Comparison of ENCODE assay signal across 25 mouse cellular contexts in the genomic region with DNA sequence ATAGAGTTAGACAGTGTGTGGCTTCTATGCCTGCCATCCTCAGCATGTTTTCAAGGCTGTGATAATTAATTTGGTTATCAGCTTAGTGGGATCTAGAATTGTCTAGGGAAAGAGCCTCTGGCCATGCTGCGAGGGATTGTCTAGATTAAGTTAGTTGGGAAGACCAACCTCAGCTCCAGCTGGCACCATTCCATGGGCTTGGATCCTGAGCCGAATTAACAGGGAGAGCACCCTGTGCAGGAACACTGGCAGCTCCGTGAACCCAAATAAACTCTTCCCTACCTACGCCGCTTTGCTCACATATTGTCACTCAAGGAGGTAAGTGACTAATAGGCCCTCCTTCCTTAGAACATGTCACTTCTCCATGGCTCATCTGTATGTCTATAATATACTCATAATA.
DNase-seq lines count a peak whose midpoint lies in the region; ATAC-seq and TF ChIP-seq lines count a peak whose summit lies in the region.
"Had no signal": no experiment of that assay in that cellular context is flagged by ENCODE, and none has a peak within 500 bp of the region (broad histone marks: within the 10 kb centered on the region; RNA-seq: fewer than 3 reads in every experiment).

No protein-coding gene starts in this region.

- H3K27me3 ChIP-seq in neural tube, embryonic 15.5 days (replicated peaks), result no peaks in the 10 kb centered on the region
- H3K27me3 ChIP-seq: CH12.LX; embryonic facial prominence, embryonic 12.5 days; forebrain, embryonic 12.5 days; heart, embryonic 13.5 days; hindbrain, embryonic 15.5 days; liver, embryonic 13.5 days; neural tube, embryonic 12.5 days had no signal

- H3K4me3 ChIP-seq in gastrocnemius, adult 2 months, result no peak overlapping the region
- H3K4me3 ChIP-seq in layer of hippocampus, adult 2 months, result no peak overlapping the region
- no peak overlapping the region for H3K4me3 ChIP-seq in neural tube, embryonic 15.5 days (replicated peaks)
- H3K4me3 ChIP-seq: embryonic facial prominence, embryonic 12.5 days; forebrain, embryonic 12.5 days; heart, embryonic 13.5 days; hindbrain, embryonic 15.5 days; liver, embryonic 13.5 days; neural tube, embryonic 12.5 days had no signal

- no peak overlapping the region for H3K9ac ChIP-seq in neural tube, embryonic 15.5 days (replicated peaks)
- H3K9ac ChIP-seq: embryonic facial prominence, embryonic 12.5 days; forebrain, embryonic 12.5 days; heart, embryonic 13.5 days; hindbrain, embryonic 15.5 days; liver, embryonic 13.5 days; lung, embryonic 14.5 days; neural tube, embryonic 12.5 days had no signal

- ATAC-seq in neural tube, embryonic 15.5 days (ENCODE audit: low FRiP score), result no peak

- intact Hi-C loops in gastrocnemius, adult 2 months (cut with DNase I), result no loop called here

- no peak overlapping the region for H3K27ac ChIP-seq in gastrocnemius, adult 2 months
- peak overlapping the region; percentile 49; the same call in 1 of the 2 replicates for H3K27ac ChIP-seq in layer of hippocampus, adult 2 months
- H3K27ac ChIP-seq in neural tube, embryonic 15.5 days (replicated peaks), result no peak overlapping the region
- H3K27ac ChIP-seq: embryonic facial prominence, embryonic 12.5 days; forebrain, embryonic 12.5 days; heart, embryonic 13.5 days; hindbrain, embryonic 15.5 days; liver, embryonic 13.5 days; neural tube, embryonic 12.5 days had no signal

- no peaks in the 10 kb centered on the region for H3K4me1 ChIP-seq in neural tube, embryonic 15.5 days
- H3K4me1 ChIP-seq: embryonic facial prominence, embryonic 12.5 days; hindbrain, embryonic 15.5 days; neural tube, embryonic 12.5 days had no signal

- peaks cover 17% of the 10 kb centered on the region; the same call in 1 of the 2 replicates for H3K36me3 ChIP-seq in neural tube, embryonic 15.5 days
- H3K36me3 ChIP-seq: forebrain, embryonic 12.5 days; G1E; liver, embryonic 13.5 days had no signal

- 76% methylated on average over 5 of the region's 5 CpGs for WGBS in neural tube, embryonic 15.5 days

- H3K4me2 ChIP-seq in neural tube, embryonic 15.5 days, result no peak overlapping the region
- H3K4me2 ChIP-seq: embryonic facial prominence, embryonic 12.5 days; forebrain, embryonic 12.5 days; heart, embryonic 13.5 days; hindbrain, embryonic 15.5 days; liver, embryonic 13.5 days; lung, embryonic 14.5 days; neural tube, embryonic 12.5 days had no signal

- DNase-seq in gastrocnemius, postnatal 10 days, result peak; percentile 21
- DNase-seq in gastrocnemius, adult 2 months, result no peak
- DNase-seq in layer of hippocampus, adult 2 months (ENCODE audit: low spot score in 2 of 2), result no peak
- no peak for DNase-seq in layer of hippocampus, adult 18-20 months (ENCODE audit: low spot score in 2 of 2)
- peak; percentile 56 for DNase-seq in testis, postnatal 10 days (ENCODE audit: low spot score)
- DNase-seq in testis, postnatal 14 days (ENCODE audit: low spot score), result no peak
- DNase-seq: adrenal gland, adult 8-10 months; B cell, adult 2 months; cerebellum, adult 9-10 months; heart, adult 11 months; kidney, adult 2 months; kidney, postnatal 10 days; liver, embryonic 13.5 days; lung, embryonic 14.5 days; midbrain, embryonic 14.5 days; right cerebral cortex, postnatal 25 days; thymus, postnatal 25 days had no signal

- H3K9me3 ChIP-seq in neural tube, embryonic 15.5 days (replicated peaks), result no peaks in the 10 kb centered on the region
- H3K9me3 ChIP-seq: embryonic facial prominence, embryonic 12.5 days; forebrain, embryonic 12.5 days; G1E; heart, embryonic 13.5 days; hindbrain, embryonic 15.5 days; liver, embryonic 13.5 days; neural tube, embryonic 12.5 days had no signal

- TF ChIP-seq CTCF in gastrocnemius, adult 2 months (IDR thresholded peaks at IDR 0.05), result no peak
- no peak for TF ChIP-seq CTCF in layer of hippocampus, adult 2 months (conservative IDR thresholded peaks at IDR 0.05)

Comparison
In these comparisons a context has a peak if more than half of its experiments do, and no peak if none do; other contexts are left out.
1. DNase-seq: peak in gastrocnemius, postnatal 10 days (single experiment) and testis, postnatal 10 days (single experiment); none in gastrocnemius, adult 2 months (single experiment), layer of hippocampus, adult 2 months (0 of 2), layer of hippocampus, adult 18-20 months (0 of 2) and testis, postnatal 14 days (single experiment).